Mouse (Mus musculus) c-Kit-negative CD71-positive TER-119-positive erythroid progenitor cells, embryonic 14.5 days (primary cell): Measurements from ENCODE around the gene Tmem120b.

Source experiments
- DNase-seq: peaks from one replicate; pipeline ENCODE4 v3.0.0-alpha.2; 2013; ENCODE audit warnings: low read depth, low spot score

Gene Tmem120b

GRCm38 (mm10) chr5:123068115-123068514, at the start of gene Tmem120b:
TSS of gene Tmem120b (plus strand) at chr5:123068415.
- no peak for DNase-seq

- no peak for DNase-seq
Observed at GRCm38 (mm10) chr5:123019336-123020016, 48.7 kb upstream of the Tmem120b start.

- no peak for DNase-seq
Observed at GRCm38 (mm10) chr5:123020426-123020825, 47.8 kb upstream of the Tmem120b start.

- DNase-seq, result no peak
Observed at GRCm38 (mm10) chr5:123021438-123021837, 46.8 kb upstream of the Tmem120b start.

GRCm38 (mm10) chr5:123023049-123023448, 45.2 kb upstream of the Tmem120b start:
- DNase-seq, result no peak

GRCm38 (mm10) chr5:123024312-123024711, 43.9 kb upstream of the Tmem120b start:
- no peak for DNase-seq

- DNase-seq, result no peak
Observed at GRCm38 (mm10) chr5:123024965-123025573, 43.1 kb upstream of the Tmem120b start.

GRCm38 (mm10) chr5:123026414-123026813, 41.8 kb upstream of the Tmem120b start:
- DNase-seq, result no peak

GRCm38 (mm10) chr5:123027436-123027835, 40.8 kb upstream of the Tmem120b start:
- DNase-seq, result no peak

- no peak for DNase-seq
Observed at GRCm38 (mm10) chr5:123029729-123030128, 38.5 kb upstream of the Tmem120b start.

GRCm38 (mm10) chr5:123031312-123031711, 36.9 kb upstream of the Tmem120b start:
- no peak for DNase-seq

GRCm38 (mm10) chr5:123033646-123034160, 34.5 kb upstream of the Tmem120b start:
- no peak for DNase-seq

GRCm38 (mm10) chr5:123035089-123035488, 33.1 kb upstream of the Tmem120b start:
- no peak for DNase-seq

GRCm38 (mm10) chr5:123035564-123035963, 32.7 kb upstream of the Tmem120b start:
- peak; percentile 66 for DNase-seq

- DNase-seq, result no peak
Observed at GRCm38 (mm10) chr5:123038115-123038514, 30.1 kb upstream of the Tmem120b start.

GRCm38 (mm10) chr5:123039120-123039752, 29.0 kb upstream of the Tmem120b start:
- peak; percentile 73 for DNase-seq

GRCm38 (mm10) chr5:123040796-123041195, 27.4 kb upstream of the Tmem120b start:
- DNase-seq, result no peak

- DNase-seq, result peak; percentile 51
Observed at GRCm38 (mm10) chr5:123043856-123044255, 24.4 kb upstream of the Tmem120b start.

GRCm38 (mm10) chr5:123045561-123046295, 22.5 kb upstream of the Tmem120b start:
- DNase-seq, result no peak

- DNase-seq, result no peak
Observed at GRCm38 (mm10) chr5:123046916-123047315, 21.3 kb upstream of the Tmem120b start, which contains the start of gene Morn3. TSS of gene Morn3 (minus strand) at chr5:123047016.

GRCm38 (mm10) chr5:123049271-123049670, 18.9 kb upstream of the Tmem120b start:
- no peak for DNase-seq

- DNase-seq, result no peak
Observed at GRCm38 (mm10) chr5:123050918-123051317, 17.3 kb upstream of the Tmem120b start.
